Mouse (Mus musculus): Measurements from ENCODE around the gene Pm20d1.

Pm20d1 gene

GRCm38 (mm10) chr1:131828297-131829126 is 31.3 kb downstream of the Pm20d1 start:
- DNase-seq (ENCODE audit: low spot score in 2 of 2) = peak; percentile 54 to 58

GRCm38 (mm10) chr1:131829279-131829678 is 32.1 kb downstream of the Pm20d1 start:
- no peak for DNase-seq (ENCODE audit: low spot score in 2 of 2)

- no peak for DNase-seq (ENCODE audit: low spot score in 2 of 2)
These were observed 33.4 kb downstream of the Pm20d1 start for GRCm38 (mm10) chr1:131830561-131830960.

GRCm38 (mm10) chr1:131830971-131831641 is 33.9 kb downstream of the Pm20d1 start:
- DNase-seq (ENCODE audit: low spot score in 2 of 2) = no peak

- DNase-seq (ENCODE audit: low spot score in 2 of 2) = no peak
These were observed 39.9 kb downstream of the Pm20d1 start for GRCm38 (mm10) chr1:131837035-131837434.

- no peak for DNase-seq (ENCODE audit: low spot score in 2 of 2)
These were observed 41.4 kb downstream of the Pm20d1 start for GRCm38 (mm10) chr1:131838542-131838941.

DNA sequence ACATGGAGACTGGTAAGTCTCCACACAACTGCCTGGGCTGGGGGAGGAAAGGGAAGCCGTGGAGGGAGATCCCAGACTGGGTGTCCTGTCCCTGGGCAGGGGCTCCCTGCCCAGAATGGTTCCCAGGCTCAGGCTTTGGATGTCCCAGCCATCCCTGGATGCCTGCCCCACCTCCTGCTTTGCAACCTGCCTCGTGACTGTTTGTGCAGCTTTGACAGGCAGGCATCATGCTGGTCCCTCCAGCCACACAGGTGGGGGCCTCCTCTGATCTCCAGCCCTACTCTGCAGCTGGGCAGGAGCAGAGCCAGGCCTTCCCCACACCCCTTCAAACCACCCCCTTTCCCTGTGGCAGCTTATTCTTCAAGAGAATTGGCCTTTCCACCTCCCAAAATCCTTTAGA is 42.1 kb downstream of the Pm20d1 start:
- peak; percentile 58 to 61 for DNase-seq (ENCODE audit: low spot score in 2 of 2)

DNA sequence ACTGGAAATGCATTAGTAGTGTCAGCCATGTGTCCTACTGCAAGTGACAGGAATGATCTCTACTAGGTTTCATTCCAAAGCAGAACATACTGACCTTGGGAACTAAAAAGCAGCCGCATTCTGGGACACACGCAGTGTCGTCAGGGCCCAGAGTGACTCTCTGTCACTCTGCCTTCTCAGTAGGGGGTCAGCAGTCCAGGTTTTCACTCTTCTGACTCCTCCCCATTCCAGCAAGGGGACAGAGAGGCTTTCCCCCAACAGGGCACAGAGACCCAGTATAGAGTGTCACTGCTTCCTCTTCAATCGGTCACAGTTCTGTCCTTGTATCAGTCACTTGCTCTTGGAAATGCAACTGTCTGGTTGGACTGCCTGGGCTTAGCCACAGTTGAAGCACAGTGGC is 45.0 kb downstream of the Pm20d1 start:
- DNase-seq (ENCODE audit: low spot score in 2 of 2) = no peak

DNA sequence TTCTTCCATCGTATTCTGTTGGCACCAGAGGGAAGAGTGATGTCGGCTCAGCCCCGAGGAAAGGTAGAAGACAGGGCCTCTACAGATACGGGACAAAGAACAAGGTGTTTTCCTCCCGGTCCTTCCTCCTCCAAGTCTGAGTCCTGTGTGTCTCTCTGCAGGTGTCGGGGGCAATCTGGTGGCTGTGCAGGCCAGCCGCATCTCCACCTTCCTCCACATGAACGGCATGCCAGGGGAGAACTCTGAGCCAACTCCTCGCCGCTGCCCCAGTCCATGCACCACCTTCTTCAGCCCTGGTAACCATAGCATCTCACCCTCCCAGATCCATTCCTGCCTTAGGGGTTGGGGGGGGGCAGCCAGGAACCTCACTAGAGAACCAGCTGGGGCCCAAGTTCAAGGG is 46.6 kb downstream of the Pm20d1 start:
- no peak for DNase-seq (ENCODE audit: low spot score in 2 of 2)

GRCm38 (mm10) chr1:131844883-131845282 is 47.7 kb downstream of the Pm20d1 start:
- DNase-seq (ENCODE audit: low spot score in 2 of 2) = no peak

DNA sequence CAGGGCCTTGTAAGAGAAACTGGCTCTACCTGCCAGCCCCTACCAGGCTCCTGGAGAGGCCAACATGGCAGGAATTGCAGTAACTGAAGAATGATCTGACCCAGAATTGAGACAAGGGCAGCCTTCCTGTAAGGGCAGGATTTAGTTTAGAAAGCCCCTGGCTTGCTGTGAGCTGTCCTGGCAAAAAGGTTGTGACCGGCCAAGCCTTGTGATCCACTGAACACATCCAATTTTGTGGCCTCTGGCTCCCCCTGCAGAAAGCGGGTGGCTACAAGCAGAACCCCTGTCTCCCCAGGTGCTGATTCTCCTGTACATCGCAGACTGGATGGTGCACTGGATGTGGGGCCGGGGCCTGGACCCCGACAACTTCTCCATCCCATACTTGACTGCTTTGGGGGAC is 49.1 kb downstream of the Pm20d1 start:
- DNase-seq (ENCODE audit: low spot score in 2 of 2) = peak; percentile 57 to 72

DNA sequence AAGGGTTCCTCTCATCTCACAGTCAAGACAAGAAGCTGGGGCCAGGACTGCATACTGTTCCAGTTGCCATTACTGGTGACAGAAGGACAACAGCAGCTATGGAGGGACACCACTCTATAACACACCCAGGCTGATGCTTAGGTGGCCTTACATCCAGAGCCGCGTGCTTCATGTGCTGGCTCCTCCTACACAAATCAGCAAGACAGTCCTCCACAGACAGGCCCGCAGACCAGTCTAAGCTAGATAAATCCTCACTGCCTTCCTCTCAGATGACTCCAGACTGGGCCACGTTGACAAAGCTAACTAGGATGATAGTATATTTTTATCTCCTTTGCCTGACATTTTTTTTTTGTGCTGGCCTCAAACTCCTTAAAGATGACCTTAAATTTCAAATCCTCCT is 64.6 kb downstream of the Pm20d1 start:
- no peak for DNase-seq (ENCODE audit: low spot score in 2 of 2)

- no peak for DNase-seq (ENCODE audit: low spot score in 2 of 2)
These were observed 68.4 kb downstream of the Pm20d1 start for GRCm38 (mm10) chr1:131865596-131865995.

- no peak for DNase-seq (ENCODE audit: low spot score in 2 of 2)
These were observed 69.3 kb downstream of the Pm20d1 start for GRCm38 (mm10) chr1:131866304-131866999.

DNA sequence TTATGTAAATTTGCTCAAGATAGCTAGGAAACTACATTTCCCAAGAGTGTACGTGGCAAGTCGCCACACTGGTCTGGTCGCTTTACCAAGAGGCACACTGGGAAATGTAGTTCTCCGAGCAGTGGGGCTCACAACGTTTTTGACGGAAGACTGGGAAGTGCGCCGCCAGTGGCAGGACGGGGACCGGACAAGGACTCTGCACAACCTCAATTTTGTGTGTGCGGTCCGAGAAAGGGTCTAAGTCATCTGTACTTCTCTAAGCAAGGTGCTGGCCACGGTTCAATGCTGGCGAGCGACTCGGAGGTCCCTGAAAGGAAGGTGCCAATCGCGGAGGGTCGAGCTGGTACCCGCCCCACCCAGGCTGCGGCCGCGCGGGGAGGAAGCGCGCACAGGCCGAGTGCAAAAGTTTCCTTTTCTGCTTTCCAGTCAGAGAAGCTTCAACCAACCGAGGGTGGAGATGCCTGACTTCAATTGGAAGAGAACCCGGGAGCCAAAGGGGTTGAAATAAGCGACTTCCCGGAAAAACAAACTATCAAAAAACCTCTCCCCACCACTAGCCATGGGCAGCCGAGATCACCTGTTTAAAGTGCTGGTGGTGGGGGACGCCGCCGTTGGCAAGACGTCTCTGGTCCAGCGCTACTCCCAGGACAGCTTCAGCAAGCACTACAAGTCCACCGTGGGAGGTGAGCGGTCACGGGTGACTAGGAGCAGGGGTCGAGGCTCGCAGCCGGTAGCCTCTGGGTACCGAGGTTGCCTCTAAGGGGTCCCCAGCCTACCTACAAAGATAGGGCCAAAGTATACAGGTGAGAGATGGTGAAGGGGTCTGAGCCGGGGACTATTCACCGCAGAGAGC is 70.1 kb downstream of the Pm20d1 start, which contains the start of gene Rab29:
Gene Rab29, plus strand, starts transcription at position 132 of the 853 bp plus-strand sequence.
- peak; percentile 95 to 96 for DNase-seq (ENCODE audit: low spot score in 2 of 2)

DNA sequence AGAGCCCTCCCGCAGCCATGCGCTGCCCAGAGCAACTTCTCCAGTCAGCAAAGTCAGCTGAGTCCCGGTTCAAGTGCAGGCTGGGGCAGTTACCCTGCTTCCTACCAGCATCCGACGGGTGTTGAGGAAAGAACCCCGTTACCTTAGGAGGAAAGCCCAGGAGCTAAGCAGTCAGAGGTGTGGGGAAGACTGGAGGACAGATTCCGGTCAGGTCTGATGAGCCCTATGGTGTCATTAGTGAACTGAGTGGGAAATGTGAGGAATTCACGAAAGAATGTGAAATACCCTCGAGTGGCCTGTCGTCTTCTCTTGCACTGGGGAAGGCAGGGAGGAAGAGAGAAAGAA is 70.7 kb downstream of the Pm20d1 start:
- no peak for DNase-seq (ENCODE audit: low spot score in 2 of 2)

DNA sequence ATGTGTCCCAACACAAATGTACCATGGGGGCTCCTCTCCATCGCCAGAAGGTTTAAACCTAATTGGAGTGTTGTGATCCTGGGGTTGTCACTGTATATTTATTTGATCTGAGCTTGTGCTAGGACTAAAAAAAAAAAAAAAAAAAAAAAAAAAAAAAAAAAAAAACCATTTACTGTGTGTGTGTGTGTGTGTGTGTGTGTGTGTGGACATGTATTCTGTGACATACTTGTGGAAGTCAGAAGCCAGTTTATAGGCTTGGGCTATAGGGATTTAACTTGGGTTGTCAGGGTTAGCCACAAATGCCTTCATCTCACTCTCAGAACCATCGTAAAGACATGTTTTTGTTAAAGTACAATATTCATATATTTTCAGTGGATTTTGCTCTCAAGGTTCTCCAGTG is 72.4 kb downstream of the Pm20d1 start:
- DNase-seq (ENCODE audit: low spot score in 2 of 2) = no peak
